Mouse (Mus musculus): ENCODE measurements around the gene Plek2.

DNA sequence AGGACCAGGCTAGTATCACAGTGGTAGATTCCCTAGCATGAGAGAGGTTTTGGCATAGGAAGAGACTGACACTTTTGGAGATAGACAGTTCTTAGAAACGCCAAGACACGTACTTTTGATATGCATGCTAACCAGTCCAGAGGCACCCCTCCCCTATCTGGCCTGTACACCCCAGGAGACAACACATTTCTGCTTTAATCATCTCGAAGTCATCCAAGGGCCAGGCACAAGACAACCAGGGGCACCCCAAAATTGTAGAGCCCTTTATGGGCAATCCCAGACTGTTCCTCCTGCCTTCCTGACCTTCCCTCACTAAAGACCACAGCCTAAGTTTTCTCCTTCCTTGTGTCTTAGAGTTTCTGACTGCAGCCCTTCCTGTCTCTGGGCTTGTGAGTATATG, 8.8 kb upstream of the Plek2 start:
- TF ChIP-seq CTCF (IDR thresholded peaks at IDR 0.05; ENCODE audit: insufficient read depth, low read length), result no peak
- no peak for TF ChIP-seq POLR2A (IDR thresholded peaks at IDR 0.05; ENCODE audit: borderline replicate concordance, extremely low read depth, low read depth, low read length)
